Mouse (Mus musculus): ENCODE measurements around the gene Runx2.

The Runx2 gene

GRCm38 (mm10) chr17:44814508-44815175, at the start of gene Runx2:
Gene Runx2 (minus strand): TSS chr17:44814797.
- no peak for DNase-seq

- DNase-seq, result no peak
These were observed 48.6 kb upstream of the Runx2 start for GRCm38 (mm10) chr17:44863165-44863564.

GRCm38 (mm10) chr17:44842184-44842583, 27.6 kb upstream of the Runx2 start:
- DNase-seq, result no peak

- DNase-seq, result no peak
These were observed 16.6 kb upstream of the Runx2 start for GRCm38 (mm10) chr17:44831201-44831600.

- no peak for DNase-seq
These were observed 15.0 kb upstream of the Runx2 start for GRCm38 (mm10) chr17:44829587-44829986.

- DNase-seq, result peak; percentile 64
These were observed 13.4 kb upstream of the Runx2 start for GRCm38 (mm10) chr17:44827964-44828363.

- DNase-seq, result peak; percentile 33
These were observed 12.5 kb upstream of the Runx2 start for GRCm38 (mm10) chr17:44827124-44827523.

- peak; percentile 22 for DNase-seq
These were observed 7.3 kb upstream of the Runx2 start for GRCm38 (mm10) chr17:44821940-44822339.

GRCm38 (mm10) chr17:44819816-44820215, 5.2 kb upstream of the Runx2 start:
- DNase-seq, result no peak

GRCm38 (mm10) chr17:44818825-44819224, 4.2 kb upstream of the Runx2 start:
- no peak for DNase-seq

GRCm38 (mm10) chr17:44807031-44807430, 7.6 kb downstream of the Runx2 start:
- DNase-seq, result no peak

- DNase-seq, result no peak
These were observed 17.3 kb downstream of the Runx2 start for GRCm38 (mm10) chr17:44797331-44797730.

GRCm38 (mm10) chr17:44792218-44792917, 22.2 kb downstream of the Runx2 start:
- no peak for DNase-seq

- peak; percentile 21 for DNase-seq
These were observed 25.4 kb downstream of the Runx2 start for GRCm38 (mm10) chr17:44788982-44789747.

- DNase-seq, result no peak
These were observed 31.5 kb downstream of the Runx2 start for GRCm38 (mm10) chr17:44783143-44783542.

GRCm38 (mm10) chr17:44782366-44782765, 32.2 kb downstream of the Runx2 start:
- no peak for DNase-seq

GRCm38 (mm10) chr17:44780353-44780752, 34.2 kb downstream of the Runx2 start:
- DNase-seq, result no peak

- DNase-seq, result no peak
These were observed 36.5 kb downstream of the Runx2 start for GRCm38 (mm10) chr17:44778141-44778540.

GRCm38 (mm10) chr17:44777337-44777804, 37.2 kb downstream of the Runx2 start:
- DNase-seq, result peak; percentile 71

GRCm38 (mm10) chr17:44776738-44777270, 37.8 kb downstream of the Runx2 start, which contains the start of gene Supt3:
Gene Supt3 (plus strand): TSS chr17:44777152.
- peak; percentile 96 for DNase-seq

GRCm38 (mm10) chr17:44772576-44772975, 42.0 kb downstream of the Runx2 start:
- no peak for DNase-seq

GRCm38 (mm10) chr17:44770871-44771270, 43.7 kb downstream of the Runx2 start:
- DNase-seq, result no peak

GRCm38 (mm10) chr17:44768522-44768921, 46.1 kb downstream of the Runx2 start:
- DNase-seq, result no peak

Measured in liver (tissue).